Mouse (Mus musculus) myocyte (in vitro differentiated cells): ENCODE data around the gene Wdr86.

Experiments
- CEBPB ChIP-seq: IDR thresholded peaks from 2 replicates; pipeline ENCODE4 v1.6.1; 2011; ENCODE audit warnings: mild to moderate bottlenecking, moderate library complexity; ENCODE audit not compliant: poor library complexity, insufficient read depth, severe bottlenecking
- E2F4 ChIP-seq: IDR thresholded peaks from one replicate; pipeline ENCODE4 v1.6.1; 2011; ENCODE audit warnings: mild to moderate bottlenecking, control low read depth, moderate library complexity; ENCODE audit not compliant: insufficient read depth
- MYOD1 ChIP-seq, 3 experiments: IDR thresholded peaks; one replicate each; pipeline ENCODE4 v1.6.1; 2011; ENCODE audit warnings: control low read depth in 2 of 3, low read depth in 2 of 3, mild to moderate bottlenecking in 2 of 3, moderate library complexity in 1 of 3; ENCODE audit not compliant: insufficient read length in 2 of 3, control insufficient read depth in 1 of 3
- POLR2A ChIP-seq: IDR thresholded peaks from one replicate; pipeline ENCODE4 v1.6.1; 2011; ENCODE audit warnings: low read depth, mild to moderate bottlenecking, control low read depth, moderate library complexity; ENCODE audit not compliant: insufficient read length
- POLR2AphosphoS2 ChIP-seq: IDR thresholded peaks from one replicate; pipeline ENCODE4 v1.6.1; 2011; ENCODE audit warnings: low read depth, control low read depth; ENCODE audit not compliant: insufficient read length
- TCF12 ChIP-seq: IDR thresholded peaks from one replicate; pipeline ENCODE4 v1.6.1; 2011; ENCODE audit warnings: mild to moderate bottlenecking, control low read depth; ENCODE audit not compliant: poor library complexity, insufficient read depth, severe bottlenecking

GRCm38 (mm10) chr5:24674238-24674637 lies 56.3 kb downstream of the Wdr86 start:
- no peak for TF ChIP-seq E2F4
- no peak for TF ChIP-seq POLR2A
- no peak for TF ChIP-seq POLR2AphosphoS2
- no peak for TF ChIP-seq TCF12
- TF ChIP-seq MYOD1 (IDR thresholded peaks at IDR 0.05; ENCODE audit: control insufficient read depth in 1 of 3, insufficient read length in 2 of 3, low read depth in 2 of 3): no peak
- TF ChIP-seq CEBPB: no peak
